Mouse (Mus musculus) intestine, postnatal 0 days (tissue): ENCODE measurements around the gene Spg7. TPM values are rescaled to one million over a fixed set of nuclear protein-coding genes. Genes with fewer than 3 reads are reported as not detected.
A peak's percentile ranks its signal among the peaks of the same experiment; 100 is the strongest.

Experiments used
- ATAC-seq: fragments of 200-750 bp; cut with Nextera tagmentation; 2 replicates; pipeline ENCODE4 v1.8.0; 2017; ENCODE audit warnings: mild to moderate bottlenecking, moderate TSS enrichment, moderate library complexity
- H3K27ac ChIP-seq: fragments of 300-500 bp; sonication (generic); 2 replicates; pipeline ENCODE4 v1.5.1; 2014; ENCODE audit warnings: mild to moderate bottlenecking, low read depth, low read length, moderate library complexity
- H3K27me3 ChIP-seq: fragments of 300-500 bp; sonication (generic); replicated peaks from 2 replicates; pipeline ENCODE4 v1.6.1; 2014; ENCODE audit warnings: low read length, mixed read lengths; ENCODE audit not compliant: control insufficient read depth, insufficient read depth
- H3K36me3 ChIP-seq: fragments of 300-500 bp; sonication (generic); 2 replicates; pipeline ENCODE4 v1.6.1; 2014; ENCODE audit warnings: mild to moderate bottlenecking, moderate library complexity; ENCODE audit not compliant: control insufficient read depth, insufficient read depth
- H3K4me1 ChIP-seq: fragments of 300-500 bp; sonication (generic); replicated peaks from 2 replicates; pipeline ENCODE4 v1.6.1; 2014; ENCODE audit warnings: antibody characterized with exemption, low read length, mixed read lengths; ENCODE audit not compliant: control insufficient read depth, insufficient read depth
- H3K4me2 ChIP-seq: fragments of 300-500 bp; sonication (generic); replicated peaks from 2 replicates; pipeline ENCODE4 v1.6.1; 2014; ENCODE audit warnings: low read depth, mild to moderate bottlenecking, moderate library complexity
- H3K4me3 ChIP-seq: fragments of 300-500 bp; sonication (generic); 2 replicates; pipeline ENCODE4 v1.5.1; 2014; ENCODE audit warnings: low read depth, low read length
- H3K9ac ChIP-seq: fragments of 300-500 bp; sonication (generic); 2 replicates; pipeline ENCODE4 v1.6.1; 2014; ENCODE audit warnings: mild to moderate bottlenecking, low read depth, low read length
- H3K9me3 ChIP-seq: fragments of 300-500 bp; sonication (generic); 2 replicates; pipeline ENCODE4 v1.6.1; 2016; ENCODE audit warnings: mixed run types; ENCODE audit not compliant: control insufficient read depth
- CTCF ChIP-seq: sonication (generic); IDR thresholded peaks from 2 replicates; pipeline ENCODE4 v1.5.1; 2016; ENCODE audit warnings: low read depth, mild to moderate bottlenecking, control low read depth, antibody characterized with exemption, moderate library complexity
- WGBS: fragments of 180-500 bp; shearing (Covaris S2); extraction: QIAGEN DNeasy Blood & Tissue Kit; methylation state at CpG from one replicate; pipeline ENCODE4 v1.1.7; 2014; 5-methylcytosine and 5-hydroxymethylcytosine counted together
- polyA plus RNA-seq: library from polyadenylated mRNA; unstranded; fragments of >200 nt; fragmentation: Nextera tagmentation; extraction: Ambion mirVana; gene quantifications from 2 replicates; pipeline ENCODE4 v1.2.1, GENCODE M21; 2015

Gene Spg7
- polyA plus RNA-seq, result 44.7 and 46.1 TPM in 2 replicates

GRCm38 (mm10) chr8:123062721-123063120 lies at the start of gene Spg7:
Gene Spg7 (plus strand): TSS chr8:123062942.
- 71% methylated on average over 7 of the region's 7 CpGs for WGBS
- H3K36me3 ChIP-seq, result no peaks in the 10 kb centered on the region
- H3K27ac ChIP-seq, result no peak within 1 kb of the TSS

GRCm38 (mm10) chr8:123014429-123014828 lies 48.3 kb upstream of the Spg7 start:
- no peak overlapping the region for H3K9ac ChIP-seq
- no peak overlapping the region for H3K27ac ChIP-seq
- H3K4me2 ChIP-seq, result no peak overlapping the region
- ATAC-seq, result no peak
- H3K27me3 ChIP-seq, result no peaks in the 10 kb centered on the region
- WGBS, result 69% methylated on average over 7 of the region's 7 CpGs
- no peak overlapping the region for H3K4me3 ChIP-seq
- H3K9me3 ChIP-seq, result no peaks in the 10 kb centered on the region
- no peaks in the 10 kb centered on the region for H3K36me3 ChIP-seq
- no peak for TF ChIP-seq CTCF
- peaks cover 17% of the 10 kb centered on the region for H3K4me1 ChIP-seq

More at GRCm38 (mm10) chr8:123062721-123063120, at the start of gene Spg7:
- no peak for TF ChIP-seq CTCF
- no peak for ATAC-seq
- no peak within 1 kb of the TSS for H3K4me3 ChIP-seq
- no peaks in the 10 kb centered on the region for H3K27me3 ChIP-seq
- no peak within 1 kb of the TSS for H3K9ac ChIP-seq
- no peak within 1 kb of the TSS for H3K4me2 ChIP-seq
- peaks cover 4% of the 10 kb centered on the region; the same call in 1 of the 2 replicates for H3K4me1 ChIP-seq
- no peaks in the 10 kb centered on the region for H3K9me3 ChIP-seq

DNA sequence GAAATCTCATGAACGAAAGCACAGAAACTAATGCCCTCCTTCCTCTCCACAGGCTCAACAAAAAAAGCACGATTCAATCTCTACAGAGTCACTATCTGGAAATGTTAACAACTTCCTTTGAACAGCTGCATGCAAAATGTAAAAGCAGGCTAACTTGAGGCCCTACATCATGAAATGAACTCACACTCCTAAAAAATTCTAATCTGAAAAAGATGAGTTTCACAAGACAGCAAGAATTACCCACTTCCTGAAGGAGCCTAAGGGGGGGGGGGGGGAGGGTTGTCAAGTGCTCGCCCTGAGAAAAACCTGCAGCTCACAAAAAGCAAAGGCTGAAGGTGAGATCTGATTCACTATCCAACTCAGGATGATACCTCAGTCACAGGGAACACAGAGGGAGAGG lies 47.7 kb upstream of the Spg7 start:
- Histone ChIP-seq H3K9me3 (no peaks in the 10 kb centered on the region), H3K4me3 (no peak overlapping the region), H3K27ac (peak overlapping the region; percentile 51; the same call in 1 of the 2 replicates), H3K36me3 (no peaks in the 10 kb centered on the region), H3K4me2 (no peak overlapping the region), H3K27me3 (no peaks in the 10 kb centered on the region), H3K9ac (no peak overlapping the region), H3K4me1 (peaks cover 17% of the 10 kb centered on the region)
- TF ChIP-seq CTCF, result no peak
- WGBS, result 40% methylated on average over 3 of the region's 3 CpGs
- ATAC-seq, result no peak

DNA sequence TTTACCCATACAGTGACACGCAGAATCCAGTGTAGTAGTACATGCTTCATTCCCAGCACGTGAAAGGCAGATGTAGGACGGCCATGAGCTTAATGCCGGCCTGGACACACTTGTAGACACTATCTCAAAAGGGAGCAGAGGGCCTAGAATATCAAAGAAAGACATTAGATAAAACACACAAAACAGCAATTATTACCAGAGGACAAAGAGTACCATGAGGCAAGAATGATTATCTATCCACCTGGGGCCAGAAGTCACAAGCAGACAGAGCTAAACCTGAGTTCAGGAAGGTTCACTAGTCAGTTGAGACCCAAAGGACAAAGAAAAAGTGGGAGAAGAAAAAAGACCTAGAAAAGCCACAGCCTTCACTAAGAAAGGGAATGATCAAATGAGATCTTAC lies 45.6 kb upstream of the Spg7 start:
- Histone ChIP-seq H3K36me3 (no peaks in the 10 kb centered on the region), H3K27me3 (no peaks in the 10 kb centered on the region), H3K4me1 (peaks cover 24% of the 10 kb centered on the region), H3K9me3 (no peaks in the 10 kb centered on the region), H3K4me2 (peak overlapping the region; percentile 10; the same call in 1 of the 2 replicates), H3K9ac (no peak overlapping the region), H3K4me3 (no peak overlapping the region), H3K27ac (peak overlapping the region; percentile 51)
- peak; percentile 55 for ATAC-seq
- 37% methylated on average over 4 of the region's 4 CpGs for WGBS
- TF ChIP-seq CTCF, result no peak

GRCm38 (mm10) chr8:123018484-123019164 lies 44.1 kb upstream of the Spg7 start:
- Histone ChIP-seq H3K27me3 (no peaks in the 10 kb centered on the region), H3K27ac (peak overlapping the region; percentile 51; the same call in 1 of the 2 replicates), H3K36me3 (no peaks in the 10 kb centered on the region), H3K4me2 (no peak overlapping the region), H3K4me3 (no peak overlapping the region), H3K9me3 (no peaks in the 10 kb centered on the region), H3K9ac (no peak overlapping the region; the same call in 1 of the 2 replicates), H3K4me1 (peaks cover 30% of the 10 kb centered on the region)
- no peak for TF ChIP-seq CTCF
- no peak for ATAC-seq
- WGBS, result 54% methylated on average over 4 of the region's 4 CpGs

DNA sequence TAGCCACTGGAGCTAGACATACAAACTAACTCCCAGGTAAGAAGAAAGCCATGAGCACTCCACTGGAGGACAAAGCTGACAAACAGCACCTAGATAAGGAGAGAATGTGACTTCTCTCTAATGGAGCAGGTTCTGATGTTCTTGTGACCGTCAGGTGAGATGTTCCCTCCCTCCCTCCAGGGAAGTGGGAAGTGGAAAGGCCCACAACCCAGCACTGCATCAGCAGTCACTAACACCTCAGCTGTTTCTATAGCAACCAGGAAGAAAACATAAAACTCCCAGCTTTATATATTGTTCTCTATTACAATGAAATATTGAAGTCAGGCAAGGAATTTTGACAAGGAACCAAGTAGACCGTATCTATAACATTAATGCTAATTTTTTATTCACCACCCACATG lies 42.7 kb upstream of the Spg7 start:
- WGBS, result 43% methylated on average over 2 of the region's 2 CpGs
- no peaks in the 10 kb centered on the region for H3K36me3 ChIP-seq
- H3K4me2 ChIP-seq, result no peak overlapping the region
- TF ChIP-seq CTCF, result no peak
- peaks cover 30% of the 10 kb centered on the region for H3K4me1 ChIP-seq
- no peak overlapping the region for H3K27ac ChIP-seq
- H3K9me3 ChIP-seq, result no peaks in the 10 kb centered on the region
- no peaks in the 10 kb centered on the region for H3K27me3 ChIP-seq
- no peak overlapping the region; the same call in 1 of the 2 replicates for H3K9ac ChIP-seq
- ATAC-seq, result no peak
- no peak overlapping the region for H3K4me3 ChIP-seq
